Mouse (Mus musculus) brain, embryonic 14.5 days (tissue): ENCODE data around the gene Nrxn1. TPM values are rescaled to one million over a fixed set of nuclear protein-coding genes. Genes with fewer than 3 reads are reported as not detected.
"Not testable (repeated sequence)": the region's sequence is repeated elsewhere in the genome, so short reads cannot be mapped to it uniquely, and the experiment has no call there.

Experiments
- DNase-seq: peaks from one replicate; pipeline ENCODE4 v3.0.0-alpha.2; 2011; ENCODE audit warnings: low read depth
- CTCF ChIP-seq: fragments of 200-500 bp; IDR thresholded peaks from 2 replicates; pipeline ENCODE4 v1.5.1; 2012; ENCODE audit warnings: inconsistent platforms, mild to moderate bottlenecking, moderate library complexity, borderline replicate concordance; ENCODE audit not compliant: insufficient read depth, insufficient read length; ENCODE audit errors: extremely low read depth
- POLR2A ChIP-seq: fragments of 200-500 bp; IDR thresholded peaks from 2 replicates; pipeline ENCODE4 v1.6.1; 2012; ENCODE audit warnings: mild to moderate bottlenecking, inconsistent platforms, borderline replicate concordance; ENCODE audit not compliant: poor library complexity, insufficient read depth, insufficient read length, severe bottlenecking; ENCODE audit errors: extremely low read depth
- polyA plus RNA-seq: library from polyadenylated mRNA; depleted of rRNA; stranded (reverse); fragments of >200 nt; gene quantifications from 2 replicates; pipeline ENCODE4 v1.2.3, GENCODE M21; 2012

The Nrxn1 gene
- polyA plus RNA-seq, 1 experiment = 123 TPM

DNA sequence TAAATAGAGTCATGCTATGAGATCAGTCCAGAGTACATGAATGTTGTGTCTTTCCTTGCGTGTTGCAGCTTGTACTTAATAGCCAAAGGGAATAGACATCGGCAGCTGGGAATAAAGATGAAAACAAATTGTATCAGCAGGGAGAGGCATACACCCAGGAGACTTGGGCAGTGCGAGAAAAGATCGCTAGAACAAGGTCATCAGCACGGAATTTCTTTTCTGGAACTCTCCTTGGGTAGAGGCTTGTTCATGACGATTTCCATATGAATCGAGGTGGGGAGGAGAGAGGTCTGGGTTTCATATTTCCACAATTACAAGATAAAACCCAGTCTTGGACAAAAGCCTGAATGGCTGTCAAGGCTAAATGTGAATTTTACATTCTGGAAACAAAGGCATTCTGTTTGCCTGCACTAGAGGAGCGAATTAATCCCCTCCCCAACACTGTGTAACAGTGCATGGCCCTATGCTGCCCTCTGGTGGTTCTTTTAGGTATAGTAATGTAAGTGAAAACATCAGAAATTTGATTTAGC lies 508.1 kb downstream of the Nrxn1 start:
- DNase-seq = peak; percentile 93
- TF ChIP-seq POLR2A (no peak), CTCF (peak; percentile 77; the same call in 1 of the 2 replicates)

DNA sequence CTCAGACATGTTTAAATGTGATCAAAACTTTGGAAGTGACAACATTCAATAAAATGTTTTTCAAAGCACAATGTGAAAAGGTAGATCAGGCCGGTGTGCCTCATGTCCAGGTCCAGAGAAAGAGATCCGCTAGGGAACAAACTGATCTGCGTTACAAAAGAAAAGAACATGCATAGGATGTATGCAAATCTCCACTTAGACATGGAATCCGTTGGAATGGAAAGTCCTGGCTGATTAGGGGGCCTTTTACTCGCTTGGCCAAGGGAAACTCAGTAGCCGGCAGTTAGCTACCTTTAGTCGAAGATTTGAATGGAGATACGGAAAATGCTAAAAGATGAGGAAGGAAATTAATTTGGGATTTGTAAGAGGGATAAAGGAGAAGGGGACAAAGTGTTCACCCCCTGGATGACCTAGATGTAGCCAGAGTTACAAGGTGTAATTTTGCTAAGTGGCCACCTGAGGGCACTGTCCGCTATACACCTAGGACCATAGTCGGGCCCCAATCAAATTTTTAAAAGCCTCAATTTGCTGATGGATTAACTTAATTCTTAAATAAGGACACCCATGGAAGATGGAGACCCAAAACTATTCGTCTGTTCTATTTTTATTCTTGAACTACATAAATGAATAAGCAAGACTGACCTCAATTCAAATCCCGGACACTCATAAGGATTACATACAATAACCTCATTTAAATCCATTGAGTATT lies 508.9 kb downstream of the Nrxn1 start:
- peak; percentile 67 for DNase-seq
- TF ChIP-seq POLR2A (no peak), CTCF (peak; percentile 65; the same call in 1 of the 2 replicates)

- TF ChIP-seq CTCF (no peak), POLR2A (no peak)
- DNase-seq = peak; percentile 68
Measured at GRCm38 (mm10) chr17:90583196-90583595, 509.7 kb downstream of the Nrxn1 start.

DNA sequence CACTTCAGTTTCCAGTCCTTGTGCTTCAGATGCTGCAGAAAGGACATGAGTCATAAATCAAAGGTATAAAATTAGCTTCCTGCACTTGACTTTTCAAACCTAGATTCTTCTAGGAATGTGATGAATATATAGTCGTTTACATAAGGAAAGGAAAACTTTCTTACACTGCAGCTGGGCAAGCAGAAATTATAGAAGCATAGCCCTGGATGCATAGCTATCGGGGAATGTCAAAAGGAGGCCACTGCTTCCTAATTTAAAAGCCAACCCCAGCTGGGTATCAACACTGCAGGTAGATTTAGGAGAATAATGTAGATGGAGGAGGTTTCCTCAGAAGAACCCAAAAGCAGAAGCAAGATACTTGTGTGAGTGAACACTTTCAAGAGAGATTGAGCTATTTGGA lies 523.0 kb downstream of the Nrxn1 start:
- TF ChIP-seq CTCF (no peak), POLR2A (no peak)
- no peak for DNase-seq

DNA sequence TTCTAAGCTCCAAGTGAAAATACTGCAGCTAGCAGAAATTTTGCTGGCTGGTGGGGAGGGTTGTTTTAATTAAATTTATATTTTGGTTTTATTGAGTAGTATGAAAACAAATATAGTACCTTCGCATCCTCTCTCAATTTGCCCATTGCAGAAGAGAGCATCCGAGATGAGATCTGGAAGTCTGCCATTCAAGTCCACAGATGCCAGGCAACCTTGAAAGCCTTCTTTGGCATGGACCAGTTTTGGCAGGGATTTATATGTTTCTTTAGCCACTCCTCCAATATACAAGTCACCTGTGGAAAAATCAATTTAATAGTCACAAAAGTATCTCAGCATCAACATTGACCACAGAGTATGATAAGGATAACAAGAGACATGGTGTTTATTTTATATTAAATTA lies 527.7 kb downstream of the Nrxn1 start:
- DNase-seq = no peak
- TF ChIP-seq POLR2A (no peak), CTCF (no peak)

DNA sequence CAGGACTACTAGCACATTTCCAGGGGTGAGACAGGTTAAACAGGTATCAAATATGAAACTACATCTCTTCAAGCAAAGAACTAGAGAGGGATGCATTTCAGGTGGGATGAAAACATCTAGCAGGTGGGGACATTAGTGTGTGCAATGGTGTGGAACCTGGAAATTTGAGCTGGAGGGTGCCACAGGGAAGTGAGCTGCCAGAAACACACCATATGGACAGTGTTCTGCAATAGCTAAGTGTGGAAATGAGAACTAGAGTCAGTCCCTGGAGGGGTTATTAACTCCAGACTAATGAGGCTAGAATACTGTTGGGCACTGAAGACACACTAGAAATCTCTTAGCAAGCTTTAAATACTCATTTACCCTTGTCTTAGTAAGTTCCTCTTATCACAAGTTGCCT lies 536.5 kb downstream of the Nrxn1 start:
- no peak for TF ChIP-seq POLR2A
- TF ChIP-seq CTCF = no peak
- DNase-seq = peak; percentile 53

GRCm38 (mm10) chr17:90550415-90550814 lies 542.5 kb downstream of the Nrxn1 start:
- DNase-seq = peak; percentile 70
- TF ChIP-seq POLR2A (no peak), CTCF (no peak)

DNA sequence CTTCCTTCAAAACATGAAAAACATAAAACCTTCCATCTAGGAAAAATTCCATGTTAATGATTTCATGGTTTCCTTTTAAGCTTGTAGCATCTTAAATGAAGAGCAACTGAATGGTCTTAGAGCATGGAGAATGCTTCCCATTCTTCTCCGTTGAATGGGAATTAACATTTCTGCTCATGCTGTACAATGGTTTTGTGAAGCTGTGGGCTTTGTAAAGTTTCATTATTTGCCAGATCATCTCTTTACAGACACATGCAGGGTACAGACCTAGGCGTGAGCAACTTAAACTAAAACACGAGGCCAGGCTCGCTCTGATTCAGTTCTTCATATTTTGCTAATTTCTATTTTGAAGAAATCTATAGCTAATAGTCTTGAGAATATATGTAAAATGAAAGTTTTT lies 546.1 kb downstream of the Nrxn1 start:
- no peak for TF ChIP-seq POLR2A
- TF ChIP-seq CTCF = no peak
- DNase-seq = no peak

DNA sequence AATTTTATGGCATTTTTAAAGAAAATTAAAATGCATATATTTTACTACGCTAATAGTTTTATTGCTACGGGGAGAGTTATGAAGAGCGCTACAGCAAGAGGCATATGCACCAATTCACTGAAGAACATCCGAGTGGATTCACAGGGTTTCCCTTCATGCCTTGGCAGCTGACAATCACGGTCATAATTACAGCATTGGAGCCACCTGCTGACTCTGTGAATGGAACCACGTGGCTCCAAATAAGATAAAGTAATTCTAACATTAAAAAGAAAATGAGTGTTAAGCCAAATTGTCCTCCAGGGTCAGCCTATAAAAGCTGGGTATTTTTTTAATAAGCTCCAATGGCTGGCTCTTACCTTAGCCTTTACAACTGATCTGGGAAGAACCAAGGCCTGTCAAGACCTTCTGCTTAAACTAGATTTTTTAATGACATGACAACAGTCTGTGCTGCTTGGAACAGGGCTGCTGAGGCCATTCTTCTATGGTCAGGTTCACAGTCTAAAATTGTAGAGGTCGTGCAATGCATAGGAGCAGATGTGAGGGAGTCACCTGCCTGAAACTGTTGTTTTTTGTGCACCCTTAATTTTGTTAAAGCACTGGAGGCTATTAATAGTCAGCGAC lies 548.1 kb downstream of the Nrxn1 start:
- no peak for TF ChIP-seq POLR2A
- no peak for TF ChIP-seq CTCF
- peak; percentile 75 for DNase-seq

DNA sequence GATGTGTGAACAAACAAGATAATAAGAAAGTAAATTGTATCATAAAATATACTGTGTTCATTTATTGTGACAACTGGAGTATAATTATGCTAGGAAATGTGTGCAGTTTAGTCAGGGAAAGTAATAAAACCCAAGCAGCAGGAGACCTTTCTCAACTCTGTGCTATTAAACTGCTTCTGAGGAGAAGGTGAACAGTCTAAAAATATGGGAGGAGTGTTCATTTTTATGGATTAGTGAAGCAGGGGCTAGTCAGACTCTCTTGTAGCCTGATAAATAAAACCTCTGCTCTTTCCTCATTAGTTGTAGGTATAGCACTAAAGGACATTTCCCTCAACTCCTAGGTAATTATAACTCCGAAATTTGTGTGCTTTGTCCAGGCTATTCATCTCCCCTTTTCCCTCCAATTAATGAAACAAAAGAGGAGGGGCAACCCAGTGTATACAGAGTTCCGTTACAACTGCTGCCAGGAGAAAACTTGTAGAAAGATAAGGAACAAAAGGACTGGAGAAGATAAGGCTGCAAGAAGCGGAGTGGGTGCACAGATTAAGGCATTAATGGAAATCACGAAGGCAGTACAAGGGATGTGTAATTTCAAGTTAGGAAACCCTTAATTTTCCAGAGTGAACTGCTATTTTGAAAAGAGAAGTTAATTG lies 548.8 kb downstream of the Nrxn1 start:
- DNase-seq = peak; percentile 32
- TF ChIP-seq POLR2A (no peak), CTCF (no peak)

- TF ChIP-seq POLR2A = no peak
- DNase-seq = peak; percentile 37
Measured at GRCm38 (mm10) chr17:90531443-90531842, 561.4 kb downstream of the Nrxn1 start.

DNA sequence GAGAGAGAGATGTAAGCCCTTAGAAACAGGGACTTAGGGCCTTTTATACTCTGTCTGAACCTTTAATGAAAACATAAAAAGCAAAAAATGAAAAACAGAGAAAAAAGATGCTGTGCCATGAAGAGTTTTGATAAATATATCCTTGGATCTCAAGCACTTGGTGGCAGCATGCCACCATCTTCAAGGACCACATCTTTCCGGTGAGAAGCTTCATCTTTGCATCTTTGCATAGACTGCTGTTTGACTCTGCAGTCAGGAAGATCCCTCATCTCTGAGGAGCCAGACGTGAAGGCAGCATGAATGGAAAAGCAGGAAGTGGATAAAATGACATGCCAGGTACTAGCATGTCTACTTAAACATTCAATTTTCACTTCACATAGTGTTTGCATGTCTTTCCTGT lies 586.8 kb downstream of the Nrxn1 start:
- DNase-seq = peak; percentile 19

DNA sequence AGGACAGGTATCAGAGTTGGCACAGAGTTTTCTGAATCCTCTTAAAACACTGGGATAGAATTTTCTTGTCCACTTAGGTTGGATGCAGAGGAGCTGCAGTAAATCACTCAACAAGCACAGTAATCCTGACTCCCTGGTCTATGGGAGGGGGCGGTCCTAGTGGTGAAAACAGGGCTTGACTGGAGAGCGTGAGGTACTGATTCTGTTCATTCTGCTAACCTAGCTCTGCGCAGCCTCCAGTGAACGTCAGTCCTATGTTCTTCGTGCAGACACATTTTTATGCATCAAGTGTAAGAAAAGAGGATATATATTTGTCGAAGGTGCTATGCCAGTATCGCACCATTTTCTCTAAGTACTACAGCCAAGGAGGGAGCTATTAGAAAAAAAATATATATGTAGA lies 588.9 kb downstream of the Nrxn1 start:
- not testable (repeated sequence) for DNase-seq

More for the DNA sequence above, 586.8 kb downstream of the Nrxn1 start:
- TF ChIP-seq POLR2A (no peak), CTCF (no peak)
